ENCODE assay signal across 8 mouse cellular contexts in genomic region chr7:81343831-81344230, GRCm38 (mm10). TPM values are rescaled to one million over a fixed set of nuclear protein-coding genes. Genes with fewer than 3 reads are reported as not detected.
DNase-seq lines count a peak whose midpoint lies in the region; ATAC-seq and TF ChIP-seq lines count a peak whose summit lies in the region.

No protein-coding gene starts in this region.

- no peaks in the 10 kb centered on the region for H3K9me3 ChIP-seq in heart, embryonic 13.5 days
- no peaks in the 10 kb centered on the region for H3K9me3 ChIP-seq in MEL (replicated peaks; ENCODE audit: insufficient read depth, low read length)
- no peaks in the 10 kb centered on the region for H3K9me3 ChIP-seq in heart, embryonic 16.5 days (replicated peaks; ENCODE audit: control insufficient read depth, low read length)

- H3K36me3 ChIP-seq in heart, embryonic 13.5 days = peaks cover 53% of the 10 kb centered on the region
- H3K36me3 ChIP-seq in MEL (ENCODE audit: control insufficient read depth in 1 of 2, insufficient read depth in 2 of 2, low read length in 2 of 2) = peaks cover 11 to 18% of the 10 kb centered on the region in 2 experiments
- H3K36me3 ChIP-seq in heart, embryonic 16.5 days (ENCODE audit: control insufficient read depth, insufficient read depth) = peaks cover 29% of the 10 kb centered on the region
- H3K36me3 ChIP-seq in macrophage (ENCODE audit: inconsistent target) = peaks cover 16% of the 10 kb centered on the region; the same call in 1 of the 2 replicates

- intact Hi-C loops in left cerebral cortex, postnatal 4 days (cut with DNase I) = no loop called here

- H3K9ac ChIP-seq in heart, embryonic 13.5 days = peak overlapping the region; percentile 99
- H3K9ac ChIP-seq in MEL (ENCODE audit: control insufficient read depth, low read depth, low read length, poor library complexity, severe bottlenecking) = peak overlapping the region; percentile 99
- H3K9ac ChIP-seq in heart, embryonic 16.5 days (ENCODE audit: low read length) = peak overlapping the region; percentile 99

- H3K79me2 ChIP-seq in MEL (ENCODE audit: control insufficient read depth, insufficient read depth, low read length, poor library complexity) (peaks cover 32% of the 10 kb centered on the region), macrophage (ENCODE audit: inconsistent target) (peaks cover 44% of the 10 kb centered on the region)

- peak overlapping the region; percentile 93 for H3K4me3 ChIP-seq in heart, embryonic 13.5 days
- H3K4me3 ChIP-seq in MEL (ENCODE audit: control insufficient read depth in 1 of 2, insufficient read depth in 1 of 2, low read depth in 2 of 2, low read length in 2 of 2) (peak overlapping the region; percentile 95 to 100), macrophage (ENCODE audit: inconsistent target) (peak overlapping the region; percentile 87)
- peak overlapping the region; percentile 98 for H3K4me3 ChIP-seq in heart, embryonic 16.5 days (ENCODE audit: low read length)

- TF ChIP-seq RAD21 in MEL (IDR thresholded peaks at IDR 0.05; ENCODE audit: low read depth, low read length) = no peak

- peak overlapping the region; percentile 94 for H3K4me2 ChIP-seq in heart, embryonic 13.5 days
- H3K4me2 ChIP-seq in heart, embryonic 16.5 days (ENCODE audit: low read depth, low read length) = peak overlapping the region; percentile 90

- TF ChIP-seq CTCF in MEL (IDR thresholded peaks at IDR 0.05 in 2 of 3, conservative IDR thresholded peaks at IDR 0.05 in 1 of 3; ENCODE audit: control insufficient read depth in 1 of 3, insufficient read depth in 1 of 3, low read depth in 2 of 3, low read length in 3 of 3, poor library complexity in 1 of 3, severe bottlenecking in 1 of 3) = no peak

- DNase-seq in heart, postnatal 4 days = no peak
- peak; percentile 62 for DNase-seq in MEL (ENCODE audit: low read depth, low spot score)
- no peak for DNase-seq in cerebellum, postnatal 36 days
- DNase-seq in left cerebral cortex, postnatal 4 days = no peak

- H3K4me1 ChIP-seq in heart, embryonic 13.5 days = peaks cover 27% of the 10 kb centered on the region
- peaks cover 1 to 8% of the 10 kb centered on the region in 2 experiments; a peak in 3 of 4 replicates for H3K4me1 ChIP-seq in MEL (ENCODE audit: control insufficient read depth in 1 of 2, insufficient read depth in 2 of 2, low read length in 2 of 2)
- peaks cover 21% of the 10 kb centered on the region for H3K4me1 ChIP-seq in heart, embryonic 16.5 days (ENCODE audit: control insufficient read depth, insufficient read depth, low read length)

- TF ChIP-seq EP300 in MEL (IDR thresholded peaks at IDR 0.05; ENCODE audit: low read depth in 1 of 2, low read length in 2 of 2) = no peak

- ATAC-seq in heart, embryonic 13.5 days (ENCODE audit: extremely low read depth, insufficient number of reproducible peaks, low FRiP score, low TSS enrichment) = no peak
- no peak for ATAC-seq in heart, embryonic 16.5 days (replicated peaks; ENCODE audit: extremely low read depth, insufficient read depth, low FRiP score)
- no peak for ATAC-seq in megakaryocyte-erythroid progenitor cell, adult 5-6 weeks (replicated peaks; ENCODE audit: low FRiP score, low TSS enrichment, poor library complexity, severe bottlenecking)

- WGBS in heart, embryonic 13.5 days = 6% methylated on average over 10 of the region's 10 CpGs
- 6% methylated on average over 10 of the region's 10 CpGs for WGBS in heart, embryonic 16.5 days
- WGBS in macrophage (ENCODE audit: missing documents) = 9% methylated on average over 10 of the region's 10 CpGs

- TF ChIP-seq POLR2A in MEL (IDR thresholded peaks at IDR 0.05; ENCODE audit: control insufficient read depth in 1 of 2, insufficient read depth in 1 of 2, low read depth in 1 of 2, low read length in 2 of 2, poor library complexity in 1 of 2) = peak in 1 of 2 experiments; percentile 18; a peak in 1 of 4 replicates

- H3K27ac ChIP-seq in heart, embryonic 13.5 days (replicated peaks) = peak overlapping the region; percentile 89; the same call in 1 of the 2 replicates
- H3K27ac ChIP-seq in MEL (ENCODE audit: control insufficient read depth, low read depth, low read length) (peak overlapping the region; percentile 85), macrophage (peak overlapping the region; percentile 53; the same call in 1 of the 2 replicates)
- peak overlapping the region; percentile 87; the same call in 1 of the 2 replicates for H3K27ac ChIP-seq in heart, embryonic 16.5 days (ENCODE audit: low read length)

- peaks cover 5% of the 10 kb centered on the region; the same call in 1 of the 2 replicates for H3K27me3 ChIP-seq in heart, embryonic 13.5 days (replicated peaks)
- no peaks in the 10 kb centered on the region for H3K27me3 ChIP-seq in MEL (ENCODE audit: control insufficient read depth in 1 of 2, insufficient read depth in 2 of 2, low read length in 2 of 2)
- H3K27me3 ChIP-seq in heart, embryonic 16.5 days (ENCODE audit: control insufficient read depth, insufficient read depth, low read length) = no peaks in the 10 kb centered on the region

TF ChIP-seq in MEL, 35 proteins besides CTCF, POLR2A, EP300 and RAD21:
- TF ChIP-seq MXI1 (IDR thresholded peaks at IDR 0.05; ENCODE audit: low read depth, low read length) (peak; percentile 31; the same call in 1 of the 2 replicates), TAL1 (IDR thresholded peaks at IDR 0.05; ENCODE audit: low read length) (no peak)

RNA-seq across cellular contexts. Expression of gene Rps17, which starts 1.2 kb away (rescaled TPM):
- 944 and 1,024 TPM in 2 replicates for polyA plus RNA-seq in heart, embryonic 13.5 days (2015; fragmentation: Nextera tagmentation; extraction: Ambion mirVana)
- 1,000 to 10,000 TPM; 1,107 to 1,128 TPM for total RNA-seq in heart, postnatal 4 days (2021)
- total RNA-seq in MEL (2012; rRNA removed) = 3,976 and 4,252 TPM in 2 replicates
- polyA plus RNA-seq in MEL (2012; ENCODE audit: insufficient read depth in 1 of 2, insufficient read length in 2 of 2, low read depth in 1 of 2, low replicate concordance in 2 of 2, missing spikeins in 1 of 2) (over 10,000 TPM in 1 of 2 experiments, 1,000 to 10,000 TPM in 1; 2,738 to 10,538 TPM), macrophage (2018) (1,376 to 1,956 TPM (median 1,699 TPM) in 3 replicates)
- 728 and 790 TPM in 2 replicates for polyA plus RNA-seq in heart, embryonic 16.5 days (2015; fragmentation: Nextera tagmentation; extraction: Ambion mirVana)
- 100 to 1,000 TPM in 3 of 26 experiments, 10 to 100 TPM in 23; 19.8 to 308 (median 65.5) TPM for total RNA-seq in macrophage (2018; cell fraction: chromatin; rRNA removed)
- total RNA-seq in macrophage (2018; cell fraction: cytosol; rRNA removed) = 1,000 to 10,000 TPM in 11 of 26 experiments, 100 to 1,000 TPM in 15; 512 to 1,397 (median 826) TPM
- 100 to 1,000 TPM in 18 of 26 experiments, 10 to 100 TPM in 8; 53.7 to 233 (median 109) TPM for total RNA-seq in macrophage (2018; cell fraction: nucleus; rRNA removed)
- 4,933 and 5,221 TPM in 2 replicates for total RNA-seq in megakaryocyte-erythroid progenitor cell, adult 5-6 weeks (2014; fragmentation: Nextera tagmentation)
- 4,315 and 4,403 TPM in 2 replicates for total RNA-seq in megakaryocyte-erythroid progenitor cell, adult 5-6 weeks (2017)
- 100 to 1,000 TPM; 830 to 890 TPM for total RNA-seq in left cerebral cortex, postnatal 4 days (2021)
